Mouse (Mus musculus) CH12.LX (cell line): Measurements from ENCODE around the gene P2ry14.

Source experiments
- BHLHE40 ChIP-seq: IDR thresholded peaks from 2 replicates; pipeline ENCODE4 v1.6.1; 2011; ENCODE audit warnings: mild to moderate bottlenecking, low read depth, low read length, improper control_type of control experiment
- CTCF ChIP-seq, 2 experiments: IDR thresholded peaks in 1 of 2; conservative IDR thresholded peaks in 1 of 2; 2 replicates each; pipeline ENCODE4 v1.5.1; 2011 to 2012; ENCODE audit warnings: low read depth in 2 of 2, low read length in 2 of 2, improper control_type of control experiment in 1 of 2, inconsistent platforms in 1 of 2, mild to moderate bottlenecking in 1 of 2, moderate library complexity in 1 of 2
- EP300 ChIP-seq: IDR thresholded peaks from 2 replicates; pipeline ENCODE4 v1.6.1; 2011; ENCODE audit warnings: low read length, improper control_type of control experiment
- MAFK ChIP-seq: IDR thresholded peaks from 2 replicates; pipeline ENCODE4 v1.6.1; 2011; ENCODE audit warnings: low read length, improper control_type of control experiment; ENCODE audit not compliant: insufficient replicate concordance
- POLR2A ChIP-seq: IDR thresholded peaks from 2 replicates; pipeline ENCODE4 v1.6.1; 2011; ENCODE audit warnings: low read depth, mild to moderate bottlenecking, improper control_type of control experiment, low read length
- POLR2AphosphoS2 ChIP-seq: IDR thresholded peaks from 2 replicates; pipeline ENCODE4 v1.6.1; 2011; ENCODE audit warnings: low read depth, low read length, improper control_type of control experiment
- RAD21 ChIP-seq: IDR thresholded peaks from 2 replicates; pipeline ENCODE4 v1.6.1; 2011; ENCODE audit warnings: low read depth, mild to moderate bottlenecking, low read length, improper control_type of control experiment, moderate library complexity
- TBP ChIP-seq: conservative IDR thresholded peaks from 2 replicates; pipeline ENCODE4 v1.6.1; 2011; ENCODE audit warnings: low read depth, low read length, improper control_type of control experiment
- USF1 ChIP-seq: IDR thresholded peaks from 2 replicates; pipeline ENCODE4 v1.6.1; 2014; ENCODE audit warnings: low read depth, mild to moderate bottlenecking, inconsistent platforms, low read length, improper control_type of control experiment
- USF2 ChIP-seq: conservative IDR thresholded peaks from 2 replicates; pipeline ENCODE4 v1.6.1; 2011; ENCODE audit warnings: low read depth, low read length, improper control_type of control experiment

GRCm38 (mm10) chr3:59098540-59098939 is 54.9 kb downstream of the P2ry14 start:
- TF ChIP-seq USF2, result no peak
- TF ChIP-seq CTCF (conservative IDR thresholded peaks at IDR 0.05 in 1 of 2, IDR thresholded peaks at IDR 0.05 in 1 of 2; ENCODE audit: low read depth in 2 of 2, low read length in 2 of 2), result no peak
- no peak for TF ChIP-seq USF1
- TF ChIP-seq POLR2A, result no peak
- no peak for TF ChIP-seq RAD21
- TF ChIP-seq TBP, result no peak
- no peak for TF ChIP-seq MAFK
- TF ChIP-seq EP300, result no peak
- no peak for TF ChIP-seq BHLHE40
- no peak for TF ChIP-seq POLR2AphosphoS2
